Mouse (Mus musculus): ENCODE results near the gene Tnik.

Gene Tnik

GRCm38 (mm10) chr3:28477373-28477772 is 214.4 kb downstream of the Tnik start:
- DNase-seq (ENCODE audit: low spot score), result no peak

DNA sequence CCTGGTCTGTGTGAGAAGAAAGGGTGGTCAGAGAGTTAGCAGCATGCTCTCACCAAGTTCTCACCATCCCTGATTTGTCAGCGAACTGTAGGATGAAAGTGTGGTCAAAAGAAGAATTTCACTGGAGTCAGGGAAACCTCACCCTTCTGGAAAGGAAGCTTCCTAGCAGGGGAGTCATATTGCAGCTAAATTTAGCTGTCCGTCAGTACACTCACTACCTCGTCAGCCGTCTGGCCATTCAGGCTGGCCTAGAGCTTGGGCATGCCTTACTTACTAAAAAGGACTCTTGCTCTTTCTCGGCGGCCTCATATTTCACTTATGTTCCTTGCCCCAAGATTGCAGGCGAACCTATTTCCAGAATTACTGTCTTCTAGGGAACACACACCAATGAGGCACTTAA is 222.7 kb downstream of the Tnik start:
- no peak for DNase-seq (ENCODE audit: low spot score)

- DNase-seq (ENCODE audit: low spot score), result no peak
These were observed 224.4 kb downstream of the Tnik start for GRCm38 (mm10) chr3:28487418-28487817.

DNA sequence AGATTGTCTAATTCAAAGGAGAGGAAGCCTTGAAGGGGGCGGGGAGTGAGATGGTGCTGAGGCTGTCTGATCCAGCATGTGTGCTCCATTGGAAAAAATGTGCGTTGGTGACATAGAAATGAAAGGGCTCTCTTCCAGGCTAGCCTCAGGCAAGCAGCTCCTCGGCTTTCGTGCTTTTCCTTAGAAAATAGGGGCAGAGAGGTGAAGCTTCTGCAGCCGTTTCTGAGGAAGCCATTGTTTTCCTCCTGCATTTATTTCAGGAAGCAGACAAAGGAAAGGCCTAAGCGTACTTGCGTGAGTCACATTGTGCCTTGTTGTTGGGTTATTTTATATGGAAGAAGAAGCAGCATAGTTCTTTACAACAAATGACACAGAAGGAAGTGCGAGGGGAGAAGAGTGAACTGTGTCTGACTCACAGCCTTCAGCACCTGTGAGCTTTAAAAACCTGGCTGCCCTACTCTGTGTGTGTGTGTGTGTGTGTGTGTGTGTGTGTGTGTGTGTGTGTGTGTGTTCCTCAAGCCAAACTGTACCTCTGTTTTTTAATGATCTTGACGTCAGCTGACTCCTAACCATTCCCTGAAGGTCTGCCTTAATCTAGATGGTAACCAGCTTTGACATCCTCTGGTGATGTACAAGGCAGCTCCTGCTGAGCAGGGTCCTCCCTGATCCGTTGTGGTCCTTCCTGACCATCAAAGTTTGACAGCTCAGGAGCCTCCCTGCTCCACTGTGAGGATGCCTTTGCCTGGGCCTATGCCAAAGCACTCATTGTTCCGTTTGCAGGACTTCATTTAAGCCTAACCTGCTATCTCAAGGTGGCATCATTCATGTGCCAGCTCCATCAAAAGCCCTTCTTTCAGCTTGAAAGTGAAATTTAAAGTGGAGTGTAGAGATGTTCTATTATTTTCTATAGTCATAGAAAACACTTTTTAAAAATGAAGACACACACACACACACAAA is 228.3 kb downstream of the Tnik start:
- no peak for DNase-seq (ENCODE audit: low spot score)

GRCm38 (mm10) chr3:28496806-28497502 is 233.9 kb downstream of the Tnik start:
- no peak for DNase-seq (ENCODE audit: low spot score)

DNA sequence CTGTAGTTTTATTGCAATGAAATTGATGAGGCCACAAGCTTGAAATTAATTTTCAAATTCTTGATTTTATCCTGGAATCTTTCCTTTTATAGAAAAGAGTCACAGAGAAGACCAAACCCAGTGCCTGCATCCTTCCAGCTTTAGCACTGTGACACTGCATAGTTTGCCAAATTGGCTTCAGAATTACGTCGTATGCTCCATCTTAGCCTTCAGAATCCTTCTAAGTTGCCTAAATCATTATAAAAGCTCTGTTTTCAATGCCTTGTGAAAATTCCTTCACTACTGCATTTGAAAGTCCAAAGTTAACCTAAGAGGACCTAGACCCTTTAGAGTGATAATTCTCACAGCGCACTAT is 234.5 kb downstream of the Tnik start:
- DNase-seq (ENCODE audit: low spot score), result no peak

DNA sequence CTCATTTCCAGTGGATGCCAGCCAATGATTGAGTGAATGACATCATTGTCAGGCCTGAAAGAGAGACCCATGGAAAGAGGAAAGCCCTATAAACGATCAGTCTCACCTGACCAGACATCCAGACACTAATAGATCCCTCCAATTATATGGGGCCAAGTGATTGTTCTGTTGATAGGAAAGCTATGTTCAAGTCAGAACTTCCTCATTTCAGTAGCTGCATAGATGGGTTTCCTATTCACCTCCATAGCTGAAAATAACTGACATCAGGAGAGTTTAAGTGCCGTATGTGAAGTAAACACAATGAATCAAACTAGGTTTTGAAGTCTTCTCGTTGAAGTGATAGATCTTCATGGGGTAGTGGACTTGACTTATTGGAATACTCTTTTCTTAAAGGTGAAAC is 239.7 kb downstream of the Tnik start:
- no peak for DNase-seq (ENCODE audit: low spot score)

DNA sequence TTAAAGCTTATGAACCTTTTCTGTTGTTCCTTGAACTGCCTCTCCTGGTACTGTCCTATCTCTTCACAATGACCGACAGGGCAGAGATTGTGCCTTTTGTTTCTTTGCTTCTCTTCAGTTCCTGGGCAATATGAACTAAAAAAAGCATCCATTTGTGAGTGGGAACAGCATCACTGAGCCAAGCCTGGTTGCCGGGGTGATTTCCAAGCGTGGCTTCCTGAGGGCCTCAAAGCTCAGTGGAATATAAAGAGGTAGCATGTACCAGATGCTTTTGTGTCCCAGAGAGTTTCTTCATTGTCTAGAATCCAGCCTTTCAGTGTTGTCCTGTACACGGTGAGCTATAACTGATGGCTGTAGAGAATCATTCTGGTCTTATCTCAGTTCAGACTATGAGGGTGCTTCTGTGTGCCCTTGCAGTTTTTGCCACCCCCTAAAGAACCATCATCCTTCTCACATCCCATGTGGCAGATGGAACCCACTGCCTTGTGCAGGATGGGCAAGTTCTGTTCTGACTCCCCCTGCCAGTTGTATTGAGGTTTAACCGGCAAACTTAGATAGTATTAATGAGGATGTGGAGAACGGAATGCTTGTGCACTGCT is 246.4 kb downstream of the Tnik start:
- no peak for DNase-seq (ENCODE audit: low spot score)

GRCm38 (mm10) chr3:28523004-28523482 is 260.0 kb downstream of the Tnik start:
- no peak for DNase-seq (ENCODE audit: low spot score)

GRCm38 (mm10) chr3:28523541-28524165 is 260.6 kb downstream of the Tnik start:
- no peak for DNase-seq (ENCODE audit: low spot score)

DNA sequence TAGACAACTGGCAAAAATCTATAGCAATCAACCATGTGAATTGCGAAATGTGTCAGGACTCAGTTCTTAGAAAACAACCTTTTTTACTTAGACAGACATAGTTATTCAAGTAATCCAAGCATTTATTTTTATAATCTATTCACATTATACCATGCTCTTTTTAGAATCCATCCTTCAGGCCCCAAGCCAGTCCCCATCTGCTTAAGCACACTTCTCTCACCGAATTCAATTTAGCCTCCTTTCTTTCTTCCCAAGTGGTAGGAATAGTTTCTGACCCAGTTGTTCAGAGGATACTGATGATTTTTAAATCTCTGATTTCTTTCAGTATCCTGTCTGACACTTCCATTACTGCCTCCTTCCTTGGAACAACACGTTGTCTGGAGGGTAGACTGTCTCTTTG is 261.5 kb downstream of the Tnik start:
- DNase-seq (ENCODE audit: low spot score), result no peak

DNA sequence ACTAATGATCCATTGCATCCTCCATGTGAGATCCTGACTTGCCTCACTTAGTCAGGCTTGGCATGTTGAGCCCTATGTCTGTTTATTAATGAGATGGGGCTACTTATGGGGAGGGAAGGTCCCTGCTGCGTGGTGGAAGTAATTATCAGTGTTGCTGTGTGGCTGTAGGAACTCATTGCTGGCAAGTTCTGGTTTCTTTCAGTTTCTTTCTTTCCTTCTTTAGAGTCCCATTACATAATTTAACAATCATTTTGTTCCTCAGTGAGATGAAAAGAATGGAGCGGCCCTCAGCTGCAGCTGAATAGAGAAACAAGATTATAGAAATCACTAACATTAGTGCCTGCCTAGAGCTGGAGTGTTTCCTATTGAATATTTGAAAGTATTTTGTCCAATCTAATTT is 263.7 kb downstream of the Tnik start:
- DNase-seq (ENCODE audit: low spot score), result no peak

DNA sequence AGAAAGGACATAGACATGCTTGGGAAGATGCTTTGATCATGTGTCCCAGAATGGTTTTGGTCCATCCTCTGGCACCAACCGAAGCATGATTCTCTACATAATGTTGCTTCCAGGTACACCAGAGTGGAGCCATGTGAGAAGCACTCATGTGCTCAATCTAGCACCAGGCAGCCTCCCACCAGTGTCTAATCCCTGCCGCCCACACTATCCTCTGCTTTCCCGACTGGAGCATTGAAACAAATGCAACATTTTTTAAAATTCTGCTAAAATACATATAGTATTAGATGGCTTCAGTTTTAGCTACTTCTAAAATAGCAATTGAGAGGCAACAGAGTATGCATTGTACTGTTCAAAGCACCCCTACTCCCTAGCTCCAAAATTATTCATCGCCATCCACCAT is 264.2 kb downstream of the Tnik start:
- DNase-seq (ENCODE audit: low spot score), result no peak

DNA sequence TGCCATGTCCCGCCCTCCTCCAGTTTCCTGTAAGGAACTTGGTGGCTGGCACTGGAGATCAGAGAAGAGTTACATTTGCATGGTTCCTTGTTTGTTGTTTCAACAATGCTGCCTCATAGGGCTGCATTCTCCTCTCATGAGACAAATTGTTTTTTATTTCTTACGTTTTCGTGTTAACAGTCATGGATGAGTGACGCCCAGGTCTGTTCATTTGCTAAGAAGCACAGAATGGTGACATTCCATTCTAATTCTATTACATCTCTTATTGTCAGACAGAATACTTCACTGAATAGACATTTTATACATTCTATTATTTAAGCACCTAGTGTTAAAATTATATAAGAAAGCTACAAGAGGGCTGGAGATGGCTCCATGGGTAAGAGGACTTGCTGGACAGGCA is 266.5 kb downstream of the Tnik start:
- no peak for DNase-seq (ENCODE audit: low spot score)

- DNase-seq (ENCODE audit: low spot score), result no peak
These were observed 268.4 kb downstream of the Tnik start for GRCm38 (mm10) chr3:28531294-28531956.

GRCm38 (mm10) chr3:28532666-28533065 is 269.7 kb downstream of the Tnik start:
- DNase-seq (ENCODE audit: low spot score), result no peak

DNA sequence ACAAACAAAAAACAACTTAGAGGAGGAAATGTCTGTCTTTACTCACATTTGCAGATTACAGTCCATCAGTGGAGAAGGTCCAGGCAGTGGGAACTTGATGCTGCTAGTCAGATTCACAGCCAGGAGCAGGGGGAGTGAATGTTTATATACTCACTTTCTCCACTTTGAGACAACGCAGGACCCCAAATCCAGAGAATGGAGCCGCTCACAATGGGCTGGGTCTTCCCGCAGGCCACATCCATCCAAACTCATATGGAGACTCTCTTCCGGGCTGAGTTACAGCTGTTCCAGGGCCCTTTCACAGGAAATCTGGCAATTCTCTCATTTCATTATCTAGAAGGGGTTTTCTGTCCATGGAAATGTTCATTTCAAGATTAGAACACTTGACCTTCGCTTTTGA is 277.1 kb downstream of the Tnik start:
- DNase-seq (ENCODE audit: low spot score), result no peak

GRCm38 (mm10) chr3:28542941-28543340 is 279.9 kb downstream of the Tnik start:
- DNase-seq (ENCODE audit: low spot score), result no peak

DNA sequence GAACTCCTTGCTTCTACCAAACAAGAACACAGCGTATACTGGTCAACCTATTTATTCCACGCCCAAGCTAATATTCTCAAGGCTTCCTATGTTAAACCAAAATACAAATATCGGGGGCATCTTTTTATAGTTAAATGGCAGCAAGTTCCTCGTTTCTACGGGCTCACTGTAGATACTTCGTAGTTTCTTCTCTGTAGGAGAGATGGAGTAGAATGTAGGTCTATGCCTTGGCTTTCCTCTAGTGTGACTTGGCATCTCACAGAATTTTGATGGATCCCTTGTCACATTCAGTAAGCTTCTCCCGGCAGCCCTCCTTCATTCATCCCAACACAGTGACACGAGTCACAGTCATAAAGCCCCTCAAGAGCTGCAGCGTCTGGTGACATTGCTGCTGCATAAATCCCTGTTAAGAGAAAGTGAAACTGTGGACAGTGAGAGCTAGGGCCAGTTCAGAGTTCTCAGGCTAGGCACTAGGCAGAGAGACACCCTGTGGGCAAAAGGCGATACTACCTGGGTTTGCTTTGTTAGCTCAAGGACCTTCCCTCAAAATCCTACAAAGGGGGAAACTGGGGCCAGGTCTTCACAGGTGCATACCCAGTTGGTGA is 280.5 kb downstream of the Tnik start:
- DNase-seq (ENCODE audit: low spot score), result no peak

DNA sequence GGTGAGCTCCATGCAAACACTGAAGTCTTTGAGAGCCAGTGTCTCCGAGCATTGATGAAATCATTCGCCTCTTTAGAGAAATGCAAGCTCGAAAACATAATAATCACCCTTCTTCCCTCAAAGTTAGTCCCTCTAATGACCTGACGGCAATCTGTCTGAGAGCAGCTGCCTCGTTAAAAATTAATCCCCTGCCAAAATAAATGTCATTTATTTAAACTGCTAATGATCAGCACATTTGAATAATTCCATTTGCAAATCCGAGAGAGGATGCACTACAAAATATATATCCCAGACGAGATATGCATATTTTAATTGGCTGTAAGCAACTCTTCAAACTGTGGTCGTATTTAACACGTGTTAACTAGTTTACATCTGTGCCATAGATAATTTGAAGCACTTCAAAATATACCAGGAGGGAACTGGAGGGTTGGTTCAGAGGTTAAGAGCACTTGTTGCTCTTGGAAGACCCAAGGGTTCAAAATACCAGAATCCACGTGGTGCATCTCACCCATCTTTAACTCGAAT is 281.4 kb downstream of the Tnik start:
- no peak for DNase-seq (ENCODE audit: low spot score)
